Mouse (Mus musculus) heart, adult 2 months (tissue): Measurements from ENCODE around the gene Lrrc4c. TPM values are rescaled to one million over a fixed set of nuclear protein-coding genes. Genes with fewer than 3 reads are reported as not detected.

ENCODE experiments used
- DNase-seq, 2 experiments: peaks; one replicate each; pipeline ENCODE4 v3.0.0; 2021
- H3K27ac ChIP-seq: fragments of 200-600 bp; 2 replicates; pipeline ENCODE4 v1.8.1; 2022
- H3K27me3 ChIP-seq: fragments of 200-500 bp; 2 replicates; pipeline ENCODE4 v1.6.1; 2012; ENCODE audit warnings: mild to moderate bottlenecking, low read length, inconsistent platforms, mixed read lengths; ENCODE audit not compliant: control insufficient read depth, insufficient read depth
- H3K36me3 ChIP-seq: fragments of 200-500 bp; 2 replicates; pipeline ENCODE4 v1.6.1; 2012; ENCODE audit warnings: low read length, inconsistent platforms; ENCODE audit not compliant: control insufficient read depth, insufficient read depth
- H3K4me1 ChIP-seq: fragments of 200-500 bp; 2 replicates; pipeline ENCODE4 v1.6.1; 2011; ENCODE audit warnings: low read length; ENCODE audit not compliant: control insufficient read depth, insufficient read depth
- H3K4me3 ChIP-seq: fragments of 200-600 bp; 2 replicates; pipeline ENCODE4 v1.8.1; 2022
- H3K79me2 ChIP-seq: fragments of 200-500 bp; replicated peaks from 2 replicates; pipeline ENCODE4 v1.6.1; 2012; ENCODE audit warnings: mild to moderate bottlenecking, inconsistent platforms, low read length, moderate library complexity, mixed read lengths; ENCODE audit not compliant: control insufficient read depth, insufficient read depth
- H3K9ac ChIP-seq: fragments of 200-500 bp; 2 replicates; pipeline ENCODE4 v1.6.1; 2012; ENCODE audit warnings: low read depth, mild to moderate bottlenecking, control low read depth, inconsistent platforms, low read length, mixed read lengths
- CTCF ChIP-seq: fragments of 200-600 bp; IDR thresholded peaks from 2 replicates; pipeline ENCODE4 v1.8.1; 2022; ENCODE audit warnings: antibody characterized with exemption, mild to moderate bottlenecking, moderate library complexity
- EP300 ChIP-seq: fragments of 200-500 bp; IDR thresholded peaks from 2 replicates; pipeline ENCODE4 v1.6.1; 2011; ENCODE audit warnings: low read depth, low read length, control low read depth; ENCODE audit not compliant: insufficient read depth
- POLR2A ChIP-seq: fragments of 200-500 bp; IDR thresholded peaks from 2 replicates; pipeline ENCODE4 v1.6.1; 2011; ENCODE audit warnings: mild to moderate bottlenecking, low read depth, low read length, control low read depth; ENCODE audit not compliant: insufficient read depth
- WGBS: fragments of 180-500 bp; shearing (Covaris S2); methylation state at CpG from one replicate; pipeline ENCODE4 v1.1.7; 2018; 5-methylcytosine and 5-hydroxymethylcytosine counted together
- intact Hi-C: fragments of 180-260 bp; cut with DNase I; formaldehyde crosslinking; loops from one replicate; pipeline ENCODE4 v1.15.1; 2025
- polyA plus RNA-seq: library from polyadenylated mRNA; depleted of rRNA; stranded (reverse); fragments of >200 nt; gene quantifications from 2 replicates; pipeline ENCODE4 v1.2.3, GENCODE M21; 2012
- total RNA-seq, 2 experiments: library from RNA; stranded (reverse); gene quantifications; 2 replicates each; pipeline ENCODE4 v1.2.3; 2021

Gene Lrrc4c
- total and polyA plus RNA-seq, 3 experiments: 0.20 to 0.39 (median 0.23) TPM

GRCm38 (mm10) chr2:97478175-97478924, 1160.4 kb downstream of the Lrrc4c start:
- H3K4me1 ChIP-seq: no peaks in the 10 kb centered on the region
- WGBS: 67% methylated on average over 10 of the region's 10 CpGs
- intact Hi-C loops: no loop called here
- H3K9ac ChIP-seq: no peak overlapping the region
- H3K27ac ChIP-seq: no peak overlapping the region
- TF ChIP-seq CTCF (no peak), EP300 (no peak), POLR2A (no peak)
- H3K79me2 ChIP-seq: no peaks in the 10 kb centered on the region
- H3K36me3 ChIP-seq: no peaks in the 10 kb centered on the region
- DNase-seq: no peak
- no peak overlapping the region for H3K4me3 ChIP-seq
- H3K27me3 ChIP-seq: no peaks in the 10 kb centered on the region

- H3K9ac ChIP-seq: no peak overlapping the region
- peak in 1 of 2 experiments; percentile 4 for DNase-seq
- no peaks in the 10 kb centered on the region for H3K4me1 ChIP-seq
- H3K36me3 ChIP-seq: no peaks in the 10 kb centered on the region
- intact Hi-C loops: no loop called here
- H3K27ac ChIP-seq: no peak overlapping the region
- WGBS: 68% methylated on average over 4 of the region's 4 CpGs
- H3K27me3 ChIP-seq: no peaks in the 10 kb centered on the region
- TF ChIP-seq CTCF (no peak), EP300 (no peak), POLR2A (no peak)
- no peaks in the 10 kb centered on the region for H3K79me2 ChIP-seq
- H3K4me3 ChIP-seq: no peak overlapping the region
Measured at GRCm38 (mm10) chr2:97478925-97479298, 1160.9 kb downstream of the Lrrc4c start.

- WGBS: 52% methylated on average over 1 of the region's 1 CpGs
- intact Hi-C loops: no loop called here
- DNase-seq: no peak
- Histone ChIP-seq H3K36me3 (no peaks in the 10 kb centered on the region), H3K4me1 (no peaks in the 10 kb centered on the region), H3K4me3 (no peak overlapping the region), H3K9ac (no peak overlapping the region), H3K79me2 (no peaks in the 10 kb centered on the region), H3K27ac (no peak overlapping the region), H3K27me3 (no peaks in the 10 kb centered on the region)
- TF ChIP-seq CTCF (no peak), POLR2A (no peak), EP300 (no peak)
Measured at GRCm38 (mm10) chr2:97484990-97485389, 1167.0 kb downstream of the Lrrc4c start.

- intact Hi-C loops: no loop called here
- TF ChIP-seq EP300: no peak
- TF ChIP-seq POLR2A: no peak
- TF ChIP-seq CTCF: no peak
Measured at GRCm38 (mm10) chr2:97485609-97486008, 1167.6 kb downstream of the Lrrc4c start.

GRCm38 (mm10) chr2:97487567-97487966, 1169.6 kb downstream of the Lrrc4c start:
- TF ChIP-seq POLR2A: no peak
- no peak for TF ChIP-seq CTCF
- no peak for TF ChIP-seq EP300
- intact Hi-C loops: no loop called here
- WGBS: 70% methylated on average over 5 of the region's 5 CpGs

More at GRCm38 (mm10) chr2:97485609-97486008, 1167.6 kb downstream of the Lrrc4c start:
- H3K36me3 ChIP-seq: no peaks in the 10 kb centered on the region
- no peaks in the 10 kb centered on the region for H3K79me2 ChIP-seq
- no peaks in the 10 kb centered on the region for H3K4me1 ChIP-seq
- 31% methylated on average over 2 of the region's 2 CpGs for WGBS
- H3K27ac ChIP-seq: no peak overlapping the region
- no peaks in the 10 kb centered on the region for H3K27me3 ChIP-seq
- H3K4me3 ChIP-seq: no peak overlapping the region
- DNase-seq: no peak
- H3K9ac ChIP-seq: no peak overlapping the region

GRCm38 (mm10) chr2:97497069-97497468, 1179.1 kb downstream of the Lrrc4c start:
- Histone ChIP-seq H3K4me1 (no peaks in the 10 kb centered on the region), H3K27ac (no peak overlapping the region), H3K4me3 (no peak overlapping the region), H3K36me3 (no peaks in the 10 kb centered on the region), H3K79me2 (no peaks in the 10 kb centered on the region), H3K27me3 (no peaks in the 10 kb centered on the region), H3K9ac (no peak overlapping the region)
- DNase-seq: no peak
- no peak for TF ChIP-seq CTCF
- intact Hi-C loops: no loop called here

More at GRCm38 (mm10) chr2:97487567-97487966, 1169.6 kb downstream of the Lrrc4c start:
- no peak for DNase-seq
- no peak overlapping the region for H3K9ac ChIP-seq
- no peak overlapping the region for H3K4me3 ChIP-seq
- H3K36me3 ChIP-seq: no peaks in the 10 kb centered on the region
- H3K27me3 ChIP-seq: no peaks in the 10 kb centered on the region
- H3K27ac ChIP-seq: no peak overlapping the region
- no peaks in the 10 kb centered on the region for H3K79me2 ChIP-seq
- no peaks in the 10 kb centered on the region for H3K4me1 ChIP-seq
